Mouse (Mus musculus) liver, embryonic 11.5 days (tissue): ENCODE results near the gene Methig1. TPM values are rescaled to one million over a fixed set of nuclear protein-coding genes. Genes with fewer than 3 reads are reported as not detected.
A peak's percentile ranks its signal among the peaks of the same experiment; 100 is the strongest.
"Not testable (repeated sequence)": the region's sequence is repeated elsewhere in the genome, so short reads cannot be mapped to it uniquely, and the experiment has no call there.

ENCODE experiments used
- ATAC-seq: fragments of 200-750 bp; cut with Nextera tagmentation; replicated peaks from 2 replicates; pipeline ENCODE4 v1.8.0; 2017; ENCODE audit warnings: moderate number of reproducible peaks, mild to moderate bottlenecking, moderate TSS enrichment, moderate library complexity; ENCODE audit not compliant: low FRiP score
- DNase-seq: peaks from one replicate; pipeline ENCODE4 v3.0.0-alpha.2; 2017; ENCODE audit warnings: low spot score
- H3K27ac ChIP-seq: fragments of 300-500 bp; sonication (generic); 2 replicates; pipeline ENCODE4 v1.5.1; 2014; ENCODE audit warnings: mild to moderate bottlenecking, low read depth, low read length, control low read depth
- H3K27me3 ChIP-seq: fragments of 300-500 bp; sonication (generic); replicated peaks from 2 replicates; pipeline ENCODE4 v1.6.1; 2014; ENCODE audit warnings: low read length, mixed read lengths; ENCODE audit not compliant: control insufficient read depth, insufficient read depth
- H3K36me3 ChIP-seq: fragments of 300-500 bp; sonication (generic); 2 replicates; pipeline ENCODE4 v1.6.1; 2014; ENCODE audit warnings: mild to moderate bottlenecking, low read length, moderate library complexity, mixed read lengths; ENCODE audit not compliant: control insufficient read depth, insufficient read depth
- H3K4me1 ChIP-seq: fragments of 300-500 bp; sonication (generic); replicated peaks from 2 replicates; pipeline ENCODE4 v1.6.1; 2014; ENCODE audit warnings: low read length, mixed read lengths; ENCODE audit not compliant: control insufficient read depth, insufficient read depth
- H3K4me2 ChIP-seq: fragments of 300-500 bp; sonication (generic); 2 replicates; pipeline ENCODE4 v1.6.1; 2014; ENCODE audit warnings: mild to moderate bottlenecking, control low read depth, moderate library complexity
- H3K4me3 ChIP-seq: fragments of 300-500 bp; sonication (generic); 2 replicates; pipeline ENCODE4 v1.5.1; 2014; ENCODE audit warnings: low read depth, low read length, control low read depth
- H3K9ac ChIP-seq: fragments of 300-500 bp; sonication (generic); 2 replicates; pipeline ENCODE4 v1.6.1; 2014; ENCODE audit warnings: low read depth, low read length, control low read depth
- H3K9me3 ChIP-seq: fragments of 300-500 bp; sonication (generic); 2 replicates; pipeline ENCODE4 v1.6.1; 2016; ENCODE audit warnings: low read length, inconsistent platforms, mixed read lengths; ENCODE audit not compliant: control insufficient read depth
- WGBS: fragments of 180-500 bp; shearing (Covaris S2); extraction: QIAGEN DNeasy Blood & Tissue Kit; methylation state at CpG from one replicate; pipeline ENCODE4 v1.1.7; 2014; 5-methylcytosine and 5-hydroxymethylcytosine counted together
- polyA plus RNA-seq: library from polyadenylated mRNA; unstranded; fragments of >200 nt; fragmentation: Nextera tagmentation; extraction: Ambion mirVana; gene quantifications from 2 replicates; pipeline ENCODE4 v1.2.1, GENCODE M21; 2014

Methig1 gene
- polyA plus RNA-seq, result not detected in 2 replicates

DNA sequence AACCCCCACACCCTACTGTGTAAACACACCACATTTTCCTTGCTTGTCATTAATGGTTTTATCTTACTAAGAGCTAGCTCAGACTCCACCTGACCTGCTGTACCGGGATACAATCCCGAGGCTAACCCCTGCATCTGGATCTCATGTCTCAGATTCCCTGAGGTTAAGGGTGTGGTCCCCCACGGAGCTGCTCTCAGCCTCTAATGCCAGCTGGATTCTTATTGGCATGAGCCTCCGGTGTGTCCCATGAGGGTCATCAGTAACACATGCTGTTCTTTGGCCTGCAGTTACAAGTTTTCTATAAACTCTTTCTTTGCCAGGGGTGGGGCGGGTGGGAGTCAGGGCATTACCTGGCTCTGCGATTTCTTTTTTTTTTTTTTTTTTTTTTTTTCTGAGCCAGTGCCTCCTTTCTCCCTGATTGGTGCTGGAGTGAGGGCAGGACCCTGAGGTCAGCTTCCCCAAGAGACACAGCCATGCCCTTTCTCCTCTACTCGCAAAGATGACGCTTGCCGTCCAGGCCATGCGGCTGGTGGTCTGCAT is at the start of gene Methig1, which contains the start of gene Mettl7a2:
Gene Methig1, plus strand, starts transcription at position 439 of the 540 bp plus-strand sequence.
Gene Mettl7a2, plus strand, starts transcription at position 490 of the 540 bp plus-strand sequence.
- Histone ChIP-seq H3K36me3 (no peaks in the 10 kb centered on the region), H3K4me1 (no peaks in the 10 kb centered on the region), H3K9ac (no peak within 1 kb of the TSS), H3K4me2 (no peak within 1 kb of the TSS), H3K27ac (no peak within 1 kb of the TSS), H3K4me3 (no peak within 1 kb of the TSS), H3K9me3 (no peaks in the 10 kb centered on the region), H3K27me3 (no peaks in the 10 kb centered on the region)
- 83% methylated on average over 10 of the region's 10 CpGs for WGBS
- ATAC-seq (no peak), DNase-seq (no peak)

DNA sequence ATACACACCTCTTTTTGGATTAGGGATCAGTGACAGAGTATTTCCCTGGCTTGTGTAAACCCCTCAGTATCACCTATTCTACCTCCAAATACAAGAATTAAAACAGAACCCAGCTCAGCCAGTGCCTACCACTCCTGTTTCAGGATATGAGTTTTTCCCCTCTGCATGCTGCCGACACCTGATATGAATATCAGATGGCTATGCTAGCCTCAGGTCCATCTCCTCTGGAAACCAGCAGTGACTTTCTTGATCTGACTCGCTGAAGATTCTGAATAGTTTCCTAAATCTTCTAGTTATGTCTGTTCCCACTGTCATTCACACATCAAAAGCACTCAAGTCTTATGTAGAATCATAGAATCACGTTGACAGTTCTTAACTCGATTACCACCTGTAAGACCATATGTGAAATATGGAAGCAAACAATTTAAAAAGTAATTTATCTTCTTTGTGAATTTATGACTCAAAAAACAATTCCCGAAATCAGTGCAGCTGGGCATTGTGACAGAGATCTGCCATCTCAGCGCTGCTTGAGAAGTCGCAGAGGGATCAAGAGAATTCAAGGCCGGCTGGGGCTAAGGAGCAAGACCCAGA is 49.4 kb upstream of the Methig1 start:
- Histone ChIP-seq H3K9me3 (no peaks in the 10 kb centered on the region), H3K9ac (no peak overlapping the region), H3K27ac (peak overlapping the region; percentile 82; the same call in 1 of the 2 replicates), H3K27me3 (no peaks in the 10 kb centered on the region), H3K36me3 (no peaks in the 10 kb centered on the region), H3K4me2 (peak overlapping the region; percentile 87), H3K4me1 (peaks cover 23% of the 10 kb centered on the region), H3K4me3 (peak overlapping the region; percentile 61)
- 51% methylated on average over 8 of the region's 8 CpGs for WGBS
- ATAC-seq (no peak), DNase-seq (no peak)

DNA sequence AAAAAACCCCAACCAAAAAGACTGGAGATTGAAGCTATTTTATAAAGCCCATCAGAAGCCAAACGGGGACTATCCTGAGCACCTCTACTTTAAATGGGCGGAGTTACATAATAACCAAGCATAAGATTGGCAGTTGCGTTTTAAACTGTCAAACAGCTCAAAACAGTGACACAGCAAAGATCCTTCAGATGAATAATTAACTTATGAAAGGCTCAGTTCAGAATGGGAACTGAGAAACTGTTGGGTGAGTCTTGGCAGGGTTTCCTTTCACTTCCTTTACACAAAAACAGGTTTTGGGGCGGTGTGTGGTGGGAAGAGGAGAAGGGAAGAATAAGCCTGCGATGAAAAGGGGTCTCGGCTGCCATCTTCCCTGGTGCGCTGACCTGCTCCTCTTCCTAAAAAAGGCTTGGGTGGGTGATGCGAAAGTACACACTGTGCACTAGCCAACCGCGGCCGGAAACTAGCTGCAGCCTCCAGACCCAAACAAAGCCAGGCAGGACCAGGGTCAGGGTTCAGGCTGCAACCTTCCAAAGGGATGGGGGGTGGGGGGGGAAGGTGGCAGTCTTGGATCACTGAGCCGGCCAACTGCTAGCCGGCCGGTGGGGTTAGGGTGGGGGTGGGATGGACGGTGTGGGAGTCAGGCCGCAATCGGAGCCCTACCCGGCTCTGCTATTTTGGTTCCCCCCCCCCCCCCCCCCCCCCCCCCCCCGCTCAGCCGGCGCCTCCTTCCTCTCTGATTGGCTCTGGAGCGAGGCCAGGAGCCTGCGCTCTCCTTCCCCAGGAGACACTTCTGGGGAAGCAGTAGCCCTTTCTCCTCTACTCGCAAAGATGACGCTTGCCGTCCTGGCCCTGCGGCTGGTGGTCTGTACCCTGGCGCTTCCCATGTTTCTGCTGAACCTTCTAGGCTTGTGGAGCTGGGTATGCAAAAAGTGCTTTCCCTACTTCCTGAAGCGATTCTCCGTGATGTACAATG is 48.6 kb upstream of the Methig1 start, which contains the start of gene Mettl7a1:
Gene Mettl7a1, plus strand, starts transcription at position 122 of the 973 bp plus-strand sequence.
- ATAC-seq, result peak; percentile 75
- Histone ChIP-seq H3K36me3 (no peaks in the 10 kb centered on the region), H3K27ac (peak within 1 kb of the TSS; percentile 82), H3K9ac (peak within 1 kb of the TSS; percentile 70), H3K27me3 (no peaks in the 10 kb centered on the region), H3K9me3 (no peaks in the 10 kb centered on the region), H3K4me1 (peaks cover 23% of the 10 kb centered on the region), H3K4me3 (peak within 1 kb of the TSS; percentile 61), H3K4me2 (peak within 1 kb of the TSS; percentile 87)
- peak; percentile 72 for DNase-seq
- 2% methylated on average over 25 of the region's 30 CpGs for WGBS

DNA sequence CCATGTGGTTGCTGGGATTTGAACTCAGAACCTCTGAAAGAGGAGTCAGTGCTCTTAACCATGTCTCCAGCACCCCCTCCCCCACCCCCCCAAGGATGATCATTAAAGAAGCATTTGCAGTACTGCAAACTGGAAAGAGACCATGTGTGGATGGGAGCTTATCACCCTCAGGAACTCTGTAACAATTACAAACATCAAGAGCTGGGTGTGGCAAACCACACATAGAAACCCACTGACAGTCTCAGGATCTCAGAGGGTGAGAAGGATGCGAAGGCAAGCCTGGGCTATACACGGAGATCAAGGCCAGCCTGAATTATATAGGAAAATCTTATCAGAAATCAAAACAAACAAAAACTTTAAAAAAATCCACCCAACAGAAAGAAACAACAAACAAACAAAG is 46.7 kb upstream of the Methig1 start:
- 69% methylated on average over 2 of the region's 2 CpGs for WGBS
- Histone ChIP-seq H3K27me3 (no peaks in the 10 kb centered on the region), H3K27ac (no peak overlapping the region)

DNA sequence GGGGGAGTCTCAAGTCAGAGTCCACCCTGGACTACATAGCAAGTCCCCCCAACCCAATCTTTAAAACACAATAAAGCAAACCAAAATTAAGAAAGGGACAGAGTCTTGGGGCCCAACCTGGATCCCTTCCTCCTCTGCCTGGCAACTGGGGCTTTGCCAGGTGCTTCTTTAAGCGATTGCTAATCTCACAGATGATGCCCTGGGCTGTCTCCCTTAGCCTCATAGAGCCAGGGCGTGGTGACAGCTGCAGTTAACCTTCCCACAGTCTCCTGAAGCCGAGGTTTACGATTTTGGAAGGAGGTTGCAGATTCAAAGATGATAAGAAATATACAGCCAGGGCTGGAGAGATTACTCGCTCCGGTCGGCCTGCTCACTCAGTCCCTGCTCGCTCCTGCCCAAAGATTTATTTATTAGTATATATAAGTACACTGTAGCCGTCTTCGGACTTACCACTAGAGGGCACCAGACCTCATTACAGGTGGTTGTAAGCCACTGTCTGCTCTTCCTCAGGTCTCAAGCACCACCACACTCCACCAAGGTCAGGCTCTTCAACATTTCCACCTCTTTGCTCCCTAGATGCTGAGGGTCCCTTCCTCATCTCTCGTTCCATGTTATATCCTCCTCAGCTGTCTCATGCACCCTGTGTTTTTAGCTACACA is 45.4 kb upstream of the Methig1 start:
- 35% methylated on average over 10 of the region's 11 CpGs for WGBS
- not testable (repeated sequence) for H3K4me3 ChIP-seq, DNase-seq, H3K4me2 ChIP-seq, H3K36me3 ChIP-seq, H3K9me3 ChIP-seq, ATAC-seq, H3K27ac ChIP-seq, H3K27me3 ChIP-seq, H3K9ac ChIP-seq
- H3K4me1 ChIP-seq, result peaks cover 17% of the 10 kb centered on the region

More for the DNA sequence above, 46.7 kb upstream of the Methig1 start:
- Histone ChIP-seq H3K9ac (no peak overlapping the region), H3K4me1 (peaks cover 17% of the 10 kb centered on the region), H3K9me3 (no peaks in the 10 kb centered on the region), H3K36me3 (no peaks in the 10 kb centered on the region), H3K4me2 (no peak overlapping the region; the same call in 1 of the 2 replicates), H3K4me3 (peak overlapping the region; percentile 7; the same call in 1 of the 2 replicates)
- ATAC-seq, result no peak
- DNase-seq, result no peak

DNA sequence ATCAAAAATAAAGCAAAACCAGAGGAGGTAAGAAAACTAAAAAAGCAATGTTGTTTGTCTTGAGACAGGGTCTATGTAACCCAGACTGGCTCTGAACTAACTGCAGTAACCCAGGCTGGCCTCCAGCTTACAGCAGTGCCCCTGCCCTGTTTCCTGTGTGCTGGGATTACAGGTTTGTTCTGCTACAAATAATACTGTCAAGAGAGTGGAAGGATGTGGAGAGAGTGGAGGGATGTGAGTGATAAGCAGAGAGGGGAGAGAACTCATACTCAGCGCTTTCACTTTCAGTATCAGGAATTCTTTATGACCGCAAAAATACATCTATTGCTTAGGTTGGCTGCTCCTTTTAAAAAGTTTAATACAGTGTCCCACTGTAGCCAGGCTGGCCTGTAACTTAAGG is 40.6 kb upstream of the Methig1 start:
- ATAC-seq (no peak), DNase-seq (no peak)
- Histone ChIP-seq H3K4me1 (no peaks in the 10 kb centered on the region), H3K9ac (no peak overlapping the region), H3K4me3 (no peak overlapping the region), H3K27ac (no peak overlapping the region; the same call in 1 of the 2 replicates), H3K9me3 (no peaks in the 10 kb centered on the region), H3K27me3 (no peaks in the 10 kb centered on the region), H3K4me2 (no peak overlapping the region), H3K36me3 (peaks cover 4% of the 10 kb centered on the region; the same call in 1 of the 2 replicates)
- 64% methylated on average over 2 of the region's 2 CpGs for WGBS

DNA sequence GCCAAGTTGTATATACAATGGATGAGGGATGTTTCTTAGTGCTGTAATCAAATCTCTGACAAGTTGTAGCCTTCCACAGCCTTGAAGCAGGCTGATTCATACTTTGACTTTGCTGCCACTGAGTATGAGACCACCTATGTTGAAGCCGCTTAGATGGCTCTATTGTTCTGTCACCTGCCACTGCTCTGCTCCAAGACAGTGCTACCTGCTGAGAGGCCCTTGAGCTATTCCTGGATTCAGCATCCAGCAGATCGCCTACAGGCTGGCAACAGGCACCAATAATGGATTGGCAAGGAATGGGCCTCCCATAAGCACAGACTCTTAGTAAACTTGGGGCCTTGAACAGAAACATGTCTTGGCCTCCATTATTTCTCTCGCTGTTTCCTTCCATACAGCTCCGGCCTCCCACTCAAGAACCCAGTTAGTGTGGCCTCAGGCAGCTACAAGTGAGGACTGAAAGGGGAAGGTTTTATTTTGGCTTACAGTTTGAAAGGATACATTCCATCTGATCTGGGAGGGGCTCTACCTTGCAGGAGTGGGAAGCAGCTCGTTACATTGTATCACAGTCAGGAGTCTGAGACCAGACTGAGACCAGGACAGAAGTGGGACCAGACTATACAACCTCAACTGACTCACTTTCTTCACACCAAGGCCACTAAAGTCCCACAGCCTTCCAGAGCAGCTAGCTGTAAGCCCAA is 38.4 kb upstream of the Methig1 start:
- no peak overlapping the region for H3K27ac ChIP-seq
- DNase-seq (no peak), ATAC-seq (no peak)
- no peak overlapping the region for H3K4me3 ChIP-seq
- H3K36me3 ChIP-seq, result peaks cover 4% of the 10 kb centered on the region; the same call in 1 of the 2 replicates
- no peaks in the 10 kb centered on the region for H3K9me3 ChIP-seq
- no peak overlapping the region for H3K4me2 ChIP-seq
- no peaks in the 10 kb centered on the region for H3K27me3 ChIP-seq
- no peak overlapping the region for H3K9ac ChIP-seq
- H3K4me1 ChIP-seq, result no peaks in the 10 kb centered on the region
- 86% methylated on average over 5 of the region's 5 CpGs for WGBS
